Mouse (Mus musculus): Measurements from ENCODE around the gene Pla2g6. TPM values are rescaled to one million over a fixed set of nuclear protein-coding genes. Genes with fewer than 3 reads are reported as not detected.

Gene Pla2g6
- total and polyA plus RNA-seq, 2 experiments from 2014 or later, result 17.6 to 26.8 TPM

DNA sequence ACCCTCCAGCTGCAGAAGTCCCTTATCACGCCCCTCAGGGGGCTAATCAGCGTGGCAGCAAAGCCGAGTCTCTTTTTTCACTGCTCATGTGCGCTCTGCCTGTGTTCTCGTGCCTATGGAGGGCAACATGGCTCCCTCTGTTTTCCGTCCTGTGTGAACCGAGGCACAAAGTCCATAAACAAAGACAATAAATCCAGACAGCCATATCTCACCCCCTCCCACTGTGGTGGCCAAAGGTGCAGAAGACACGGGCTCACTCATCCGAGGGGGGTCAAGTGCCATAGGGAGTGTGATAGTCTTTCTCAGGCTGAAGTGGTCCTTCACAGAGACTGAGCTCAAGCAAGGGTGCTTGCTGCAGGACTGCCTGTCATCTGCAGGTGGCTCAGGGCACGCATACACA, 55.2 kb downstream of the Pla2g6 start:
- Histone ChIP-seq H3K9ac (replicated peaks; ENCODE audit: low read length, poor library complexity, severe bottlenecking) (no peak overlapping the region), H3K4me1 (ENCODE audit: insufficient read depth, low read length) (no peaks in the 10 kb centered on the region), H3K36me3 (ENCODE audit: insufficient read depth, low read length) (no peaks in the 10 kb centered on the region), H3K27ac (ENCODE audit: low read depth, low read length) (no peak overlapping the region), H3K4me2 (ENCODE audit: low read depth, low read length, poor library complexity, severe bottlenecking) (no peak overlapping the region), H3K27me3 (ENCODE audit: insufficient read depth, low read length) (no peaks in the 10 kb centered on the region), H3K9me3 (ENCODE audit: low read length) (no peaks in the 10 kb centered on the region), H3K4me3 (ENCODE audit: low read depth, low read length) (no peak overlapping the region)
- WGBS, result 42% methylated on average over 10 of the region's 10 CpGs
- DNase-seq (ENCODE audit: low spot score) (no peak), ATAC-seq (ENCODE audit: low FRiP score) (no peak)
- no peak for TF ChIP-seq CTCF (IDR thresholded peaks at IDR 0.05)

DNA sequence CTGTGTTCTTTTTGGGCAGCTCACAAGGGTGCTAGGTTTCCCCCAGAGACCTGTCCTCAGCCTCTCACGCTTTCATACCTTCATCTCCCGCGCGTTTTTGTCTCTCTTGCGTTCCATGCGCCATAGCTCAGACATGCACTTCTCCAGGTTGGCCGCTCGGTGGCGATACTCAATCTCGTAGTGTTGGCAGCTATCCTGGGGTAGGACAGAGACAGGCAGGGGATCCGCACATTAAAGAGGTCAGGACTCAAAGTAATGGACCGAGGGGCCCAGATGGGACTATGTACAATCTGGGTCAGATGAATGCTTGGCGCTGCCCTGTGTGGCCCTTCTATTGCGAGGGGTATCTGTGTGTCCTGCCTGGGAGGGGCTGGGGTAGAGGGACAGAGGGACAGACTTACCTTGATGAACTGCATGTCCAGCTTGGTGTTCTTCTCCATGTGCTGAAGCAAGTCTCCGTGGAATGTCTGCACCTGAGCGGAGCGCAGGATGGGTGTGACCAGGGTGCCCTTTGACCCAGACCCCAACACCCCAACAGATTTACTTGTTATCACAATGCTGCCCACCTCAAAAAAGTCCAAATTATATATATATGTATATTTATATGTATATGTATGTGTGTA, 57.0 kb downstream of the Pla2g6 start:
- Histone ChIP-seq H3K27me3 (ENCODE audit: insufficient read depth, low read length) (no peaks in the 10 kb centered on the region), H3K9ac (replicated peaks; ENCODE audit: low read length, poor library complexity, severe bottlenecking) (peak overlapping the region; percentile 13; the same call in 1 of the 2 replicates), H3K9me3 (ENCODE audit: low read length) (no peaks in the 10 kb centered on the region), H3K4me3 (ENCODE audit: low read depth, low read length) (peak overlapping the region; percentile 39), H3K4me2 (ENCODE audit: low read depth, low read length, poor library complexity, severe bottlenecking) (peak overlapping the region; percentile 62), H3K36me3 (ENCODE audit: insufficient read depth, low read length) (no peaks in the 10 kb centered on the region), H3K4me1 (ENCODE audit: insufficient read depth, low read length) (no peaks in the 10 kb centered on the region), H3K27ac (ENCODE audit: low read depth, low read length) (peak overlapping the region; percentile 34; the same call in 1 of the 2 replicates)
- WGBS, result 15% methylated on average over 17 of the region's 17 CpGs
- TF ChIP-seq CTCF (IDR thresholded peaks at IDR 0.05), result peak; percentile 85
- DNase-seq (ENCODE audit: low spot score) (peak; percentile 67), ATAC-seq (ENCODE audit: low FRiP score) (no peak; the same call in 1 of the 2 replicates)

DNA sequence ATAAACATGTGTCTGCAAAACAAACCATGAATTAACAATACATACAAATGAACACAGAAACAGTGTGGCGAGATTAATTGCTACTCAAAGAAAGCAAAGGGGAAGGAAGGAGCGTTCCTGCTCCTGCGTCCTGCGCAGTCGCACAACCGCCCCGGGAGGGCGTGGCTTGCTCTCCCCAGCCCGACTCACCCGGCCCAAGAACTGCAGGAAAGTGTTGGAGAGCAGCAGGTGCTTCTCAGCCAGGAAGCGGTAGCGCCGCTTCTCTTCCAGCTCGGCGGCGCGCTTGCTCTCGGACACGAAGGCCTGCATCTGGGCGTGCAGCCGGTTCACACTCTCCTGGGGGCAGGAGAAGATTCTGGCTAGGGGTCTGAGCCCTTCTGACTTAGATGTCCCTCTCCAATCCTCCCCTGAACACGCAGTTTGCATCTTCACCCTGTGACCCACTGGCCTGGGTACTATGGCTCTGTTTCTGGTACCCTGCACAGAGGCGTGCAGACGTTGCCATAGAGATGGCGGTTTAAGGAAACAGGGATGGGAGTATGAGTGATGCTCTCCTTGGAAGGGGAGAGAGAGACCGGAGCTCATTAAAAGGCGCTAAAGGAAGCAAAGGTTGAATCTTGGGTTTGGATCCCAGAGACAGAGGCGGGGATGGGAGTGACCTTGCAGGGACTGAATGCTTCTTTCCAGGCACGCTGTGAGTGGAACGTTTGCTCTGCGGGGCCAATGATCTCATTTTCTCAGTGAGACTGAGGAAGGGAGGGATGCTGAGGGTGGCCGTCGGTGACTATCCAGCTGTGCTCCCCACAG, 57.7 kb downstream of the Pla2g6 start:
- Histone ChIP-seq H3K9ac (replicated peaks; ENCODE audit: low read length, poor library complexity, severe bottlenecking) (peak overlapping the region; percentile 13; the same call in 1 of the 2 replicates), H3K27me3 (ENCODE audit: insufficient read depth, low read length) (no peaks in the 10 kb centered on the region), H3K36me3 (ENCODE audit: insufficient read depth, low read length) (no peaks in the 10 kb centered on the region), H3K9me3 (ENCODE audit: low read length) (no peaks in the 10 kb centered on the region), H3K4me2 (ENCODE audit: low read depth, low read length, poor library complexity, severe bottlenecking) (peak overlapping the region; percentile 62), H3K27ac (ENCODE audit: low read depth, low read length) (peak overlapping the region; percentile 34; the same call in 1 of the 2 replicates), H3K4me1 (ENCODE audit: insufficient read depth, low read length) (no peaks in the 10 kb centered on the region), H3K4me3 (ENCODE audit: low read depth, low read length) (peak overlapping the region; percentile 39)
- ATAC-seq (ENCODE audit: low FRiP score), result 0 out of 2 replicates have a peak, but pooled peaks have one; percentile 35
- no peak for TF ChIP-seq CTCF (IDR thresholded peaks at IDR 0.05)
- WGBS, result under 1% methylated on average over 33 of the region's 33 CpGs
- DNase-seq (ENCODE audit: low spot score), result peak; percentile 54

DNA sequence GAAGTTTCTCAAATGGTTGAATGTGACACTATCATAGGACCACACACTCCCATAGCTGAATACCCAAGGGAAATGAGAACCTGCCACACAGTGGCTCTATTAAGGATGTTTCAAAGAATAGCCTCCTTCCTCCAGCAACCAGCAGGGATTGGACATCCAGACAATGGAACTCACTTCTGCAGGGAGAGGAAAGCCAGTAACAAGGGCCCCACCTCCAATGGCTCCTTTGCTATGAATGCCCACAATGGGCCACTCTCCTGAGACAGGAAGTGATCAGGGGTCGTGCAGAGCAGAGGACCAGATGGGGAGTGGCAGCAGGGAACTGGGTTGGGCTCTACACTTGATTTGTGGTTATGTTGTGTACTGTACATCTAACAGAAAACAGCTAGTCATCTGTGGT, 59.7 kb downstream of the Pla2g6 start:
- H3K4me2 ChIP-seq (ENCODE audit: low read depth, low read length, poor library complexity, severe bottlenecking), result no peak overlapping the region
- WGBS, result 43% methylated on average over 1 of the region's 1 CpGs
- TF ChIP-seq CTCF (IDR thresholded peaks at IDR 0.05), result no peak
- peaks cover 6% of the 10 kb centered on the region for H3K27me3 ChIP-seq (ENCODE audit: insufficient read depth, low read length)
- DNase-seq (ENCODE audit: low spot score) (no peak), ATAC-seq (ENCODE audit: low FRiP score) (no peak)
- H3K9ac ChIP-seq (replicated peaks; ENCODE audit: low read length, poor library complexity, severe bottlenecking), result no peak overlapping the region
- H3K36me3 ChIP-seq (ENCODE audit: insufficient read depth, low read length), result no peaks in the 10 kb centered on the region
- H3K4me3 ChIP-seq (ENCODE audit: low read depth, low read length), result no peak overlapping the region
- no peaks in the 10 kb centered on the region for H3K4me1 ChIP-seq (ENCODE audit: insufficient read depth, low read length)
- no peaks in the 10 kb centered on the region for H3K9me3 ChIP-seq (ENCODE audit: low read length)
- no peak overlapping the region for H3K27ac ChIP-seq (ENCODE audit: low read depth, low read length)

DNA sequence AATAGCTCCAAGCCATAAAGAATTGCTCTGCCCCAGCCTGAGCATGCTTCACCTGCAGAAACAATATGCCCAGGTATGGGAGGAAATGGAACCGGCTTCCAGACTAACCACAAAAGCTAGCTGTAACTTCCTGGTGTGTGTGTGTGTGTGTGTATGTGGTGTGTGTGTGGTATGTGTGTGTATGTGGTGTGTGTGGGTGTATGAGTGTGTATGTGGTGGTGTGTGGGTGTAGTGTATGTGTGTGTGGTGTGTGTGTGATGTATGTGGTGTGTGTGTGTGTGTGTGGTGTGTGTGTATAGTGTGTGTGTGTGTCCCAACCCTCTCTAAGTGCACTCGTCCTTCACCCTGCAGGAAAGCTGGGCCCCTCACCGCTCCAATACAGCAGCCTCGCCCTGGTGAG, 62.8 kb downstream of the Pla2g6 start:
- ATAC-seq (ENCODE audit: low FRiP score), result no peak
- H3K4me3 ChIP-seq (ENCODE audit: low read depth, low read length), result no peak overlapping the region
- WGBS, result 74% methylated on average over 4 of the region's 4 CpGs

DNA sequence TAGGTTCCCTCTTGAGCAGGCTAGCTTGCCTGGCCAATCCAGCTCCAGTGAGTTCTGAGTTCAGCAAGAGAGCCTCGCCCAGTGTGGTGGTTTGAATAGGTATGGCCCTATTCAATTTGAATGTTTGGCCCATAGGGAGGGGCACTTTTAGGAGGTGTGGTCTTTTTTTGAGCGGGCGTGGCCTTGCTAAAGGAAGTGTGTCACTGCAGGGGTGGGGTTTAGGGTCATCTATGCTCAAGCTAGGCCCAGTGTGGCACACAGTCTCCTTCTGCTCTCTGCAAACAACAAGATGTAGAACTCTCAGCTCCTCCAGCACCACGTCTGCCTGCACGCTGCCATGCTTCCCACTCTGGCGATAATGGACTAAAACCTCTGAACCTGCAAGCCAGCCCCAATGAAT, 64.5 kb downstream of the Pla2g6 start:
- Histone ChIP-seq H3K4me1 (ENCODE audit: insufficient read depth, low read length) (0 out of 2 replicates have a peak, but pooled peaks cover 3% of the 10 kb centered on the region), H3K9ac (replicated peaks; ENCODE audit: low read length, poor library complexity, severe bottlenecking) (no peak overlapping the region), H3K27me3 (ENCODE audit: insufficient read depth, low read length) (peaks cover 18% of the 10 kb centered on the region), H3K4me3 (ENCODE audit: low read depth, low read length) (no peak overlapping the region), H3K9me3 (ENCODE audit: low read length) (no peaks in the 10 kb centered on the region), H3K4me2 (ENCODE audit: low read depth, low read length, poor library complexity, severe bottlenecking) (no peak overlapping the region), H3K36me3 (ENCODE audit: insufficient read depth, low read length) (no peaks in the 10 kb centered on the region), H3K27ac (ENCODE audit: low read depth, low read length) (no peak overlapping the region)
- TF ChIP-seq CTCF (IDR thresholded peaks at IDR 0.05), result no peak
- DNase-seq (ENCODE audit: low spot score) (no peak), ATAC-seq (ENCODE audit: low FRiP score) (no peak)
- 83% methylated on average over 6 of the region's 6 CpGs for WGBS

More for the DNA sequence above, 62.8 kb downstream of the Pla2g6 start:
- Histone ChIP-seq H3K4me2 (ENCODE audit: low read depth, low read length, poor library complexity, severe bottlenecking) (no peak overlapping the region), H3K27ac (ENCODE audit: low read depth, low read length) (no peak overlapping the region), H3K27me3 (ENCODE audit: insufficient read depth, low read length) (peaks cover 18% of the 10 kb centered on the region), H3K9me3 (ENCODE audit: low read length) (no peaks in the 10 kb centered on the region), H3K4me1 (ENCODE audit: insufficient read depth, low read length) (0 out of 2 replicates have a peak, but pooled peaks cover 3% of the 10 kb centered on the region), H3K9ac (replicated peaks; ENCODE audit: low read length, poor library complexity, severe bottlenecking) (no peak overlapping the region), H3K36me3 (ENCODE audit: insufficient read depth, low read length) (no peaks in the 10 kb centered on the region)
- no peak for DNase-seq (ENCODE audit: low spot score)
- TF ChIP-seq CTCF (IDR thresholded peaks at IDR 0.05), result no peak
